Mouse (Mus musculus) MEL (cell line): ENCODE measurements around the gene Edem3. TPM values are rescaled to one million over a fixed set of nuclear protein-coding genes. Genes with fewer than 3 reads are reported as not detected.

Source experiments
- DNase-seq: peaks from one replicate; pipeline ENCODE4 v3.0.0; 2011; ENCODE audit warnings: low read depth, low spot score
- H3K27ac ChIP-seq: 2 replicates; pipeline ENCODE4 v1.5.1; 2012; ENCODE audit warnings: low read depth, mild to moderate bottlenecking, control low read depth, low read length, moderate library complexity; ENCODE audit not compliant: control insufficient read depth
- H3K27me3 ChIP-seq, 2 experiments: fragments of 150-350 bp in 1 of 2; sonication (generic) in 1 of 2; 2 replicates each; pipeline ENCODE4 v1.6.1; 2012; ENCODE audit warnings: low read length in 2 of 2, mild to moderate bottlenecking in 2 of 2, improper control_type of control experiment in 1 of 2, moderate library complexity in 1 of 2; ENCODE audit not compliant: insufficient read depth in 2 of 2, control insufficient read depth in 1 of 2
- H3K36me3 ChIP-seq, 2 experiments: 2 replicates each; pipeline ENCODE4 v1.6.1; 2012 to 2014; ENCODE audit warnings: low read length in 2 of 2, improper control_type of control experiment in 1 of 2, inconsistent platforms in 1 of 2, mild to moderate bottlenecking in 1 of 2; ENCODE audit not compliant: insufficient read depth in 2 of 2, control insufficient read depth in 1 of 2
- H3K4me1 ChIP-seq, 2 experiments: fragments of 150-350 bp in 1 of 2; sonication (generic) in 1 of 2; 2 replicates each; pipeline ENCODE4 v1.6.1; 2012; ENCODE audit warnings: low read length in 2 of 2, improper control_type of control experiment in 1 of 2, mild to moderate bottlenecking in 1 of 2; ENCODE audit not compliant: insufficient read depth in 2 of 2, control insufficient read depth in 1 of 2
- H3K4me3 ChIP-seq, 2 experiments: fragments of 150-350 bp in 1 of 2; sonication (generic) in 1 of 2; 2 replicates each; pipeline ENCODE4 v1.5.1; 2012; ENCODE audit warnings: low read depth in 2 of 2, low read length in 2 of 2, mild to moderate bottlenecking in 2 of 2, moderate library complexity in 2 of 2, control low read depth in 1 of 2, improper control_type of control experiment in 1 of 2; ENCODE audit not compliant: control insufficient read depth in 1 of 2, insufficient read depth in 1 of 2
- H3K79me2 ChIP-seq: 2 replicates; pipeline ENCODE4 v1.6.1; 2012; ENCODE audit warnings: mild to moderate bottlenecking, low read length, moderate library complexity; ENCODE audit not compliant: control insufficient read depth, poor library complexity, insufficient read depth
- H3K9ac ChIP-seq: 2 replicates; pipeline ENCODE4 v1.6.1; 2012; ENCODE audit warnings: low read depth, mild to moderate bottlenecking, control low read depth, low read length, moderate library complexity; ENCODE audit not compliant: control insufficient read depth, poor library complexity, severe bottlenecking
- H3K9me3 ChIP-seq: fragments of 150-350 bp; sonication (generic); replicated peaks from 2 replicates; pipeline ENCODE4 v1.6.1; 2012; ENCODE audit warnings: mild to moderate bottlenecking, low read length, improper control_type of control experiment, moderate library complexity; ENCODE audit not compliant: insufficient read depth
- BHLHE40 ChIP-seq: IDR thresholded peaks from 2 replicates; pipeline ENCODE4 v1.6.1; 2012; ENCODE audit warnings: low read depth, mild to moderate bottlenecking, inconsistent platforms, low read length, improper control_type of control experiment, borderline replicate concordance
- CHD2 ChIP-seq: IDR thresholded peaks from 2 replicates; pipeline ENCODE4 v1.6.1; 2011; ENCODE audit warnings: low read length, improper control_type of control experiment
- E2F4 ChIP-seq: IDR thresholded peaks from 2 replicates; pipeline ENCODE4 v1.6.1; 2011; ENCODE audit warnings: low read depth, low read length, improper control_type of control experiment, borderline replicate concordance
- ELF1 ChIP-seq: IDR thresholded peaks from 2 replicates; pipeline ENCODE4 v1.6.1; 2014; ENCODE audit warnings: low read depth, mild to moderate bottlenecking, inconsistent platforms, low read length, improper control_type of control experiment, moderate library complexity
- EP300 ChIP-seq, 2 experiments: IDR thresholded peaks; 2 replicates each; pipeline ENCODE4 v1.6.1; 2011; ENCODE audit warnings: improper control_type of control experiment in 2 of 2, low read length in 2 of 2, low read depth in 1 of 2, mild to moderate bottlenecking in 1 of 2
- ETS1 ChIP-seq: IDR thresholded peaks from 2 replicates; pipeline ENCODE4 v1.6.1; 2012; ENCODE audit warnings: low read depth, mild to moderate bottlenecking, inconsistent platforms, low read length, improper control_type of control experiment, moderate library complexity
- GATA1 ChIP-seq: IDR thresholded peaks from 2 replicates; pipeline ENCODE4 v1.6.1; 2011; ENCODE audit warnings: low read depth, low read length, improper control_type of control experiment
- JUND ChIP-seq: IDR thresholded peaks from 2 replicates; pipeline ENCODE4 v1.6.1; 2011; ENCODE audit warnings: low read depth, mild to moderate bottlenecking, improper control_type of control experiment, low read length
- KAT2A ChIP-seq: conservative IDR thresholded peaks from 2 replicates; pipeline ENCODE4 v1.6.1; 2012; ENCODE audit warnings: low read depth, low read length, improper control_type of control experiment, inconsistent platforms
- MAFK ChIP-seq: IDR thresholded peaks from 2 replicates; pipeline ENCODE4 v1.6.1; 2011; ENCODE audit warnings: low read depth, mild to moderate bottlenecking, low read length, improper control_type of control experiment, borderline replicate concordance
- MAX ChIP-seq: IDR thresholded peaks from 2 replicates; pipeline ENCODE4 v1.6.1; 2011; ENCODE audit warnings: low read length, improper control_type of control experiment
- MAZ ChIP-seq: IDR thresholded peaks from 2 replicates; pipeline ENCODE4 v1.6.1; 2012; ENCODE audit warnings: low read depth, mild to moderate bottlenecking, inconsistent platforms, low read length, improper control_type of control experiment
- MEF2A ChIP-seq: IDR thresholded peaks from 2 replicates; pipeline ENCODE4 v1.6.1; 2014; ENCODE audit warnings: low read depth, mild to moderate bottlenecking, inconsistent platforms, low read length, improper control_type of control experiment; ENCODE audit not compliant: poor library complexity, insufficient replicate concordance, severe bottlenecking; ENCODE audit errors: extremely low read depth
- MYB ChIP-seq: IDR thresholded peaks from 2 replicates; pipeline ENCODE4 v1.6.1; 2011; ENCODE audit warnings: mild to moderate bottlenecking, low read depth, low read length, improper control_type of control experiment
- MYC ChIP-seq: IDR thresholded peaks from 2 replicates; pipeline ENCODE4 v1.6.1; 2011; ENCODE audit warnings: low read depth, mild to moderate bottlenecking, low read length, improper control_type of control experiment, moderate library complexity
- NELFE ChIP-seq: IDR thresholded peaks from 2 replicates; pipeline ENCODE4 v1.6.1; 2011; ENCODE audit warnings: low read depth, low read length, improper control_type of control experiment
- POLR2A ChIP-seq, 2 experiments: IDR thresholded peaks; 2 replicates each; pipeline ENCODE4 v1.6.1; 2011 to 2012; ENCODE audit warnings: low read length in 2 of 2, mild to moderate bottlenecking in 2 of 2, control low read depth in 1 of 2, improper control_type of control experiment in 1 of 2, low read depth in 1 of 2, moderate library complexity in 1 of 2; ENCODE audit not compliant: control insufficient read depth in 1 of 2, insufficient read depth in 1 of 2, poor library complexity in 1 of 2
- RAD21 ChIP-seq: IDR thresholded peaks from 2 replicates; pipeline ENCODE4 v1.6.1; 2011; ENCODE audit warnings: mild to moderate bottlenecking, low read depth, low read length, improper control_type of control experiment
- SIN3A ChIP-seq: IDR thresholded peaks from 2 replicates; pipeline ENCODE4 v1.6.1; 2012; ENCODE audit warnings: low read length, improper control_type of control experiment, inconsistent platforms
- SMC3 ChIP-seq: IDR thresholded peaks from 2 replicates; pipeline ENCODE4 v1.6.1; 2011; ENCODE audit warnings: low read depth, low read length, improper control_type of control experiment
- TAL1 ChIP-seq: IDR thresholded peaks from 2 replicates; pipeline ENCODE4 v1.6.1; 2012; ENCODE audit warnings: mild to moderate bottlenecking, inconsistent platforms, low read length, moderate library complexity, mixed read lengths
- TBP ChIP-seq: IDR thresholded peaks from 2 replicates; pipeline ENCODE4 v1.8.0; 2011; ENCODE audit warnings: low read depth, low read length, improper control_type of control experiment
- UBTF ChIP-seq: IDR thresholded peaks from 2 replicates; pipeline ENCODE4 v1.6.1; 2012; ENCODE audit warnings: low read depth, mild to moderate bottlenecking, inconsistent platforms, low read length, improper control_type of control experiment, moderate library complexity, borderline replicate concordance; ENCODE audit not compliant: insufficient read depth
- USF1 ChIP-seq: IDR thresholded peaks from 2 replicates; pipeline ENCODE4 v1.6.1; 2014; ENCODE audit warnings: low read depth, mild to moderate bottlenecking, inconsistent platforms, low read length, improper control_type of control experiment, moderate library complexity
- USF2 ChIP-seq, 2 experiments: IDR thresholded peaks; 2 replicates each; pipeline ENCODE4 v1.6.1; 2011 to 2012; ENCODE audit warnings: improper control_type of control experiment in 2 of 2, low read length in 2 of 2, borderline replicate concordance in 1 of 2, inconsistent platforms in 1 of 2, low read depth in 1 of 2, mild to moderate bottlenecking in 1 of 2; ENCODE audit not compliant: insufficient read depth in 1 of 2
- ZMIZ1 ChIP-seq: IDR thresholded peaks from 2 replicates; pipeline ENCODE4 v1.6.1; 2012; ENCODE audit warnings: low read depth, mild to moderate bottlenecking, inconsistent platforms, low read length, improper control_type of control experiment, moderate library complexity
- ZNF384 ChIP-seq: IDR thresholded peaks from 2 replicates; pipeline ENCODE4 v1.6.1; 2012; ENCODE audit warnings: low read depth, mild to moderate bottlenecking, inconsistent platforms, low read length, improper control_type of control experiment
- polyA plus RNA-seq, 2 experiments: library from polyadenylated mRNA; stranded (reverse) in 1 of 2; unstranded in 1 of 2; fragments of >175 nt in 1 of 2; fragments of >200 nt in 1 of 2; gene quantifications; 2 replicates each; pipeline versions ENCODE4 v1.2.1 to v1.2.4; 2012; ENCODE audit warnings: low replicate concordance in 2 of 2, low read depth in 1 of 2; ENCODE audit not compliant: insufficient read length in 2 of 2, insufficient read depth in 1 of 2, missing spikeins in 1 of 2
- total RNA-seq: library from RNA; depleted of rRNA; stranded (reverse); fragments of 300-350 nt; gene quantifications from 2 replicates; pipeline ENCODE4 v1.2.3, GENCODE M21; 2012

Edem3 gene
- total and polyA plus RNA-seq, 3 experiments: 11.6 to 15.6 TPM; not detected in 1

DNA sequence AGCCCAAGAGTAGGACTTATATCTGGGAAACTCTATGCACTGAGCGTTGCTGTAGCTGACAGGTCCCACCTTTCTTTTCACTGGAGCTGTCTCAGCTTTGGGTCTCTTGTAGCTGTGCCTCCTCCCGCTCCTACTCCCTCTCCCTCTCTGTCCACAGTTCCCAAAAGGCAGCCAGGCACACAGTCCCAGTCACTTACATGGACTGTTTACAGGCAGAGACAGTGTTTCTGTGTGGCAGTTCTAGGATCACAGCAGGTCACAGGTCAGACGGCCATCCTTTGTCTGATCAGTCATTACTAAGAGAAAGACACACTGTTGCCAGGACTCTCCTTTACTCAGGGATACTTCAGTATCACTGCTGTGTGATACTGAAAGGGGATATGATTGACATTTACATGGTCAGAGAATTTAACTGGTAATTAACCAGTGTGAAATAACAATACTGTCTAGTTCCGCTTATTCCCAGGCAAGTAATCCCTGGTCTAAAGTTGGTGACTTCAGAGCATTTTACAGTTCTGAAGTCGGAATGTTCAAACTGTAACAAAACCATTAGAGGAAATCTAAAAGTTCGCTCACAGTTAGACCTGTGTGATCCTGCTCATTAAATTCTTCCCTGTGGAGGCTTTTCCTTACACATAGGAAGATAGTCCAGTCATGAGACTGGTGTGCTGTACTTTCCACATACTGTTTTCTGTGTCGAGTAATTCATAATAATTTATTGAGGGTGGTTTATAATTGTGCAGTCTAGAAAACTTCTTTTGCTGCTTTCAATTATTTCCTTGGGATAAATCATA lies 55.7 kb downstream of the Edem3 start:
- no peak overlapping the region for H3K27ac ChIP-seq
- TF ChIP-seq USF2 (IDR thresholded peaks at IDR 0.05; ENCODE audit: borderline replicate concordance in 1 of 2, insufficient read depth in 1 of 2, low read depth in 1 of 2, low read length in 2 of 2): no peak
- no peak for TF ChIP-seq MEF2A
- no peak for TF ChIP-seq MAZ
- no peak for TF ChIP-seq BHLHE40
- no peak for TF ChIP-seq TAL1
- TF ChIP-seq USF1: no peak
- no peak for TF ChIP-seq KAT2A
- TF ChIP-seq UBTF: no peak
- TF ChIP-seq MYB: no peak
- no peak for TF ChIP-seq ZMIZ1
- TF ChIP-seq POLR2A (IDR thresholded peaks at IDR 0.05; ENCODE audit: control insufficient read depth in 1 of 2, insufficient read depth in 1 of 2, low read depth in 1 of 2, low read length in 2 of 2, poor library complexity in 1 of 2): no peak
- no peak for TF ChIP-seq E2F4
- no peak for TF ChIP-seq ETS1
- no peak for TF ChIP-seq CHD2
- TF ChIP-seq JUND: no peak
- no peak for TF ChIP-seq NELFE
- no peak for TF ChIP-seq GATA1
- TF ChIP-seq ELF1: no peak
- no peaks in the 10 kb centered on the region for H3K4me1 ChIP-seq
- no peaks in the 10 kb centered on the region for H3K27me3 ChIP-seq
- DNase-seq: no peak
- H3K9ac ChIP-seq: no peak overlapping the region
- H3K9me3 ChIP-seq: no peaks in the 10 kb centered on the region
- H3K79me2 ChIP-seq: no peaks in the 10 kb centered on the region
- H3K36me3 ChIP-seq: peaks cover 0 to 15% of the 10 kb centered on the region in 2 experiments; a peak in 2 of 4 replicates
- H3K4me3 ChIP-seq: no peak overlapping the region

DNA sequence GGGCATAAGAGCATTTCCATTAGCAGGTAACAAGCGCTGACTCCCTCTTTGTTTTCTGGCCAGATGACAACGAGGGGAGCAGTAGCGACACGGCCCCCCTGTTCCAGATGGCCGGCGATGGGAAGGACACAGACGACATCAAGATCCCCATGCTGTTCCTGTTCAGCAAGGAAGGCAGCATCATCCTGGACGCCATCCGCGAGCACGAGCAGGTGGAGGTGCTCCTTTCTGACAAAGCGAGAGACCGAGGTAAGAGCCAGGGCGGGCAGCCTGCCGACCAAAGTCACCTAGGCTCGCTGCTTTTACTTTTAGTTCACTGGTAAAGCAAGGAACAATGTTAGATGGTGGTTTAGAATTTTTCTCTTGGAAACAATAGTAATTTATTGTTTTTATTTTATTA lies 56.3 kb downstream of the Edem3 start:
- H3K36me3 ChIP-seq: peaks cover 0 to 12% of the 10 kb centered on the region in 2 experiments; a peak in 2 of 4 replicates
- H3K9me3 ChIP-seq: no peaks in the 10 kb centered on the region
- H3K27me3 ChIP-seq: no peaks in the 10 kb centered on the region
- H3K4me3 ChIP-seq: no peak overlapping the region
- H3K4me1 ChIP-seq: no peaks in the 10 kb centered on the region
- TF ChIP-seq MAFK: no peak
- TF ChIP-seq RAD21: no peak
- no peak for TF ChIP-seq MYC
- TF ChIP-seq TAL1: no peak
- no peak for TF ChIP-seq SIN3A
- TF ChIP-seq SMC3: no peak
- no peak for TF ChIP-seq TBP
- no peak for TF ChIP-seq EP300 (IDR thresholded peaks at IDR 0.05; ENCODE audit: low read depth in 1 of 2, low read length in 2 of 2)
- TF ChIP-seq ELF1: no peak
- no peak for TF ChIP-seq USF1
- TF ChIP-seq MAX: no peak
- no peak for TF ChIP-seq CHD2
- TF ChIP-seq ZNF384: no peak
- no peak for TF ChIP-seq MAZ
- TF ChIP-seq, all 39 proteins: peak for 0
- H3K9ac ChIP-seq: no peak overlapping the region
- DNase-seq: no peak
- H3K79me2 ChIP-seq: no peaks in the 10 kb centered on the region
- H3K27ac ChIP-seq: no peak overlapping the region
